Mouse (Mus musculus) right cerebral cortex, postnatal 36 days (tissue): ENCODE data around the gene Klra7.
"Not testable (repeated sequence)": the region's sequence is repeated elsewhere in the genome, so short reads cannot be mapped to it uniquely, and the experiment has no call there.

Experiments used
- DNase-seq, 2 experiments: peaks; one replicate each; pipeline ENCODE4 v3.0.0; 2022; ENCODE audit warnings: low spot score in 2 of 2, mixed read lengths in 1 of 2

The Klra7 gene

DNA sequence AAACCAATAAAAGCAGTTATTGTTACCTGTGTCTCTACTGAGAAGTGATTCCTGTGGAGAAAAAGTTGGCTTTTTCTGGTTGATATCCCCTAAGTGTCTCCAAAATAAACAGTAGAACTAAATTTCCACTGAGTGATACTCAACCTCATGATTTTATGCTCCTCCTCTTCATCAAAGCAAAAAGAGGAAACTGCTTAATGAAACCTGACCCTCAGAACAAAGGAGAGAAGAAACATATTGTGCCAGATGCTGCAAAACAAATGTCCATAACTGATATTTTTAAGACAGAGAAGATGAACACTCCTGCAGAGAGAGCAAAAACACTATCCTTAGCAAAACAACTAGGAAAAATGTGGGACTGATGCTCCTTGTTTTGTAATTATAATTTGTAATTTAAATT is at the start of gene Klra7:
Klra7 (minus strand) TSS at position 101 of the 400 bp plus-strand sequence.
- no peak for DNase-seq

DNA sequence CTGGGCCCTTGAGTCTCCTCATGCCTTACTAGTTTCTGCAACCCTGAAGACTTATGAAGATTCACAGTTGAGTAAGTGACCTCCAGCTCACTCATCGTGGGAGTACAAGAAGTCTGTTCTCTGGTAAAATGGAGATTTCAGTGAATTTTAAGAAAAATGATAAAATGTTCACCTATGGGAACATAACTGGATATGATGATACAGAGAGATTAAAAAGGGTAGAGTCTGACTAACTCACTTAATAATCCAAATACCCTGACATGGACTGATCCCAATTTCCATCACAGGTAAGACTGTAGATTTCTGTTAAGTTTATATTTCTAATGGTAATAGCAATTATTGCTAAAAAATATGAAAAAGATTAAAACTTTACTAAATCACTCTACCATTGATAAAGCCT is 48.7 kb upstream of the Klra7 start, which contains the start of gene Klra10:
Klra10 (minus strand) TSS at position 101 of the 400 bp plus-strand sequence.
- not testable (repeated sequence) for DNase-seq

DNA sequence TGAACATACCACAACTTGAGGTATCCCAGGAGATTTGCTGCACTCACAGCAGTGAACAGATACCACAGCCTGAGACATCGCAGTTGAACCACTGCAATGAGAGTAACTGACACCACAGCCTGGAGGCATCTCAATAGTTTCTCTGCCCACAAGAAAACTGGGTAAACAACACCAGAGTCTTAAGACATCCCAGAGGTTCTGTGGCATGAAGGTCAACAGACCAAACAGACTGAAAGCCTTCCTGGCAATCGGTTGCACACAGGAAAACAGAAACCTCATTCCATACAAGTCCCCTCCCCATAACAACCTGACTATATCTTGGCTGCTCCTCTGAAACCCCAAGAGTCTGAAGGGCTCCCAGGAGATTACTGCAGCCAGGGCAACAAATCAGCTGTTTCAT is 22.2 kb upstream of the Klra7 start:
- no peak for DNase-seq

- no peak for DNase-seq
Observed at GRCm38 (mm10) chr6:130237536-130237935, 4.4 kb upstream of the Klra7 start.

DNA sequence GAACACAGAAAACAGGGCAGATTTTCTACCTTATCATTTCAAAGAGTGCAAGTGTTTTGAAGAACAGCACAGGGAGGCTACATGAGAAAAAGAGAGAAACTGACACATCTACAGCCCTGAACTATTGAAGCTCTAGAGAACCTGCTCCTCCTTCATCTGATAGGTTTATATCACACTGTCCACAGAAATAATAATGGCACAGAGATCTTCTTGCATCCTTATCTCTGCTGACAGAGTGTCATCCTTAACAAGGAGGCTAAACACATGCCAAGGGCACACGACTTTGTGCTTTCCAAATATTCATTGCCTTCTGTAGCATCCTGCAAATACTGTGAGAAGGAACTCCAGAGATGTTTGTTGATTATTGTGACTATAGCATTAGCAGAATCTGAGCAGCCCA is 3.5 kb upstream of the Klra7 start:
- DNase-seq, result no peak

- not testable (repeated sequence) for DNase-seq
Observed at GRCm38 (mm10) chr6:130197453-130197852, 35.7 kb downstream of the Klra7 start.

DNA sequence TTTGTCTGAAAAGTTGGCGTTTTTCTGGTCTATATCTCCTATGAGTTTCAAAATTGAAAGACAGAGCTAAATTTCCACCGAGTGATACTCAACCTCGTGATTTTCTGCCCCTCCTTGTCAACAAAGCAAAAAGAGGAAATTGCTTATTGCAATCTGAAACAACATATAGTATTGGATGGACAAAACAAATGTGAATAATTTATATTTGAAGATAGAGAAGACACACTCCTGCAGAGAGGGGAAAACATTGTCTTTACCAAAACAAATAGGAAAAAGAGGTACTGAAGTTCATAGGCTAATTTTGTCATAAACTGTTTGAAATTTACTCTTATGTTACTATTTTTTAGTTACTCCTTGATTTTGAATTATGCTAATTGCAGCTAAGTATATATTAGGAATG is 40.1 kb downstream of the Klra7 start, which contains the start of gene Klra9:
Klra9 (minus strand) TSS at position 101 of the 400 bp plus-strand sequence.
- not testable (repeated sequence) for DNase-seq
